Mouse (Mus musculus) embryonic stem cell, embryonic (primary cell): ENCODE measurements around the gene Gpr27.

Experiments
- CTCF ChIA-PET, 4 experiments: fragments of 300-600 bp in 2 of 4; fragments of 350-600 bp in 2 of 4; sonication (Branson Sonifier 250); formaldehyde crosslinking; loops; one replicate each; lab custom pipeline; 2022; ENCODE audit warnings: inconsistent platforms in 2 of 4; lab: Charles Lee
- POLR2A ChIA-PET, 4 experiments: fragments of 300-600 bp in 2 of 4; fragments of 350-600 bp in 2 of 4; sonication (Branson Sonifier 250); formaldehyde crosslinking; loops; one replicate each; lab custom pipeline; 2022; ENCODE audit warnings: antibody characterized with exemption in 4 of 4, inconsistent platforms in 1 of 4; lab: Charles Lee

Gpr27 gene

DNA sequence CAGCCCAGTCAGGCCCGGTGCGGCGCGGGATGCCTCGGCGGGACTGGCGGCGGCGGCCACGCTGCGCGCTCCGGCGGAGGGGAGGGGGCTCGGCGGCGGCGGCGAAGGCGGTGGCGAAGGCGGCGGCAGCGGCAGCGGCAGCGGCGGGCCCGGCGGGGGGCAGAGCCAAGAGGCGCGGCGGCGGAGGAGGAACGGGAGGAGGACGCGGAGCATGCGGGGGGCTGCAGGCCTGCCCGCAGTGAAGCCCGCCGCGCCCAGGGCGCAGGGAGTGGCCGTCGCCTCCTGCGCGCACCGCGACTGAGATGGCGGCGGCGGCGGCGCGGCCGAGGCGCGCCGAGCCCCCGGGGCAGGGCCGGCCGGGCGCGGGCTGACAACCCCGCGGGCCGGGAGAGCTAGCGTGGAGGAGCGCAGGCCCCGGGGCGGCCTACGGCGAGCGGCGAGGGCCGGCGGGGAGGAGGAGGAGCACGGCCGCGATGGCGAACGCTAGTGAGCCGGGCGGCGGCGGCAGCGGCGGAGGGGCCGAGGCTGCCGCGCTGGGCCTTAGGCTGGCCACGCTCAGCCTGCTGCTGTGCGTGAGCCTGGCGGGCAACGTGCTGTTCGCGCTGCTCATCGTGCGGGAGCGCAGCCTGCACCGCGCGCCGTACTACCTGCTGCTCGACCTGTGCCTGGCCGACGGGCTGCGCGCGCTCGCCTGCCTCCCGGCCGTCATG is at the start of gene Gpr27:
Gene Gpr27 (plus strand): TSS at position 474 of the 710 bp plus-strand sequence.
- POLR2A ChIA-PET: interaction anchor here in 2 of 4 experiments (0.5 to 1.0 kb wide), 3 partner anchors 23 to 1141 kb away, joined by 3 to 4 read pairs (median 3); partner anchors contain the start of gene Ppp4r2 (in 1 of the 2)
- CTCF ChIA-PET: interaction anchor here in 2 of 4 experiments (0.5 to 0.7 kb wide), 2 partner anchors 8 to 26 kb away, joined by 3 read pairs; partner anchors contain the start of genes Eif4e3 (in 1 of the 2) and Gm20696 (in 1 of the 2)

DNA sequence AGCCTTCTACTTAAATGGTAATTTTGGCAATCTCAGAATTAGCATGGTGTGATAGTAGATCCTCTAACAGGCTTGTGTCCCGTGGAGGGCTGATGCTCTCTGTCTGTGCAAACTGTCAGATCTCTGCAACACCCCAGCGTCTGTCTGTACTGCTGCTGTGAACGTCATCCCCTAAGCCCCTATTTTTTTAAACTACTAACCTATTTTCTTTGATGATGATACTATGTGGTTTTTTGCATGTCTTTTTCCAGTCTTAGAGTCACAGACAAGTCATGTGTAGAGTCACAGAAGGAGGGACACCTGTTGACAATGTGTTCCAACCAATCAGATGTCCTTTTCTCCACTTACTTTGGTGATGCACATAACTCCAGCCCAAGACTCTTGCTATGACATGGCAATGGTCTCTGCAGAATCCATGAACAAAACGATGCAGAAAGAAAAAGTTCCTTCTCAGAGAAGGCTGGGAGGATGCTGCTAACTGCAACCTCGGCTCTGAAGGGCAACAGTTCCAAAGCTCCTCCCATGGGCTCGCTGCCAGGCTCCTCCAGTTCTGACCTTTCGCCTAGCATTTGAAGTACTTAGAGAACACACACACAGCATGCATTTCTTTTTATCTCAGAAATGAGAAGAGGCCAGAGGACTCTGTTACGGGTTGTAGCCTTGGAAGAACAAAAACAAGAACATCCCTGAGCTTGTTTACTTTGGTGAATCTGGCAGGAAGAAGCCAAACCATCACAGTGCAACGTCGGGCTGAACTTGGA is 48.9 kb upstream of the Gpr27 start:
- ChIA-PET CTCF (interaction anchor here in 1 of 4 experiments (0.8 kb wide), 1 partner anchor 20 kb away, joined by 4 read pairs; no protein-coding TSS in a partner anchor), POLR2A (no interaction called here)

DNA sequence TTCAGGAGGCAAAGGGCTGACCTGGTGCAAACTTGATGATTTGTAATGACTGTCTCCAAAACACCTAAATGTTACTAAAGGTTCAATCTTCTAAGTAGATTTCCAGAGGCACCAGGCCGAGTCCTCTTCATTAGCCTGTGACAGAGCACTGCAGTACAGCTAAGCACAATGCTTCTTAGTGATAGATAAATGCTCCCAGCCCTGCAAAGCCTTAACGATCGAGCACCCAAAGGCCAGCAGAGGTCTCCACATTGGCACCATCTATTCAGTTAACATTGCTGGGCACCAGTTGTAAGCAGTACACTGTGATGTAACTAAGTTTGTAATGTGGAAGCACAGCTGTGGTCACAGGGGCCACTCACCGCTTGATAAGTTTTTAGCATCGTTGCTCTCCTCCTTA is 48.1 kb upstream of the Gpr27 start:
- CTCF ChIA-PET: interaction anchor here in 1 of 4 experiments (0.8 kb wide), 1 partner anchor 21 kb away, joined by 4 read pairs; no protein-coding TSS in a partner anchor
- POLR2A ChIA-PET: no interaction called here

DNA sequence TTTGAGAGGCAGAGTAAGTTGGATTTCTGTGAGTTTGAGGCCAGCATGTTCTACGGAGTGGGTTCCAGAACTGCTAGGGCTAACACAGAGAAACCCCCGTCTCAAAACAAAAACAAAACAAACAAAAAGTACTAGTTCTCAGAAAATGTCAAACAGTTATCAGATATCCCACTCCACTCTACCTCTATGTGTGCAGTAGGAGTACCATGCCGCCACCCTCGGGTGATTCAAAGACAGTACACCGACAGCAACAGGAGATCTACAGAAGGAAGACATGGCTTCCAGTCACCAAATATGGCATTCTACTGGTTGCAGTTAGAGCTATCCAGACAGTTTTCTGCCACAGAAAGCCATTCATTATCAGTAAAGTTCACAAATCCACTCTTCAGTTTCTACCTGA is 47.6 kb upstream of the Gpr27 start:
- ChIA-PET CTCF (no interaction called here), POLR2A (no interaction called here)

DNA sequence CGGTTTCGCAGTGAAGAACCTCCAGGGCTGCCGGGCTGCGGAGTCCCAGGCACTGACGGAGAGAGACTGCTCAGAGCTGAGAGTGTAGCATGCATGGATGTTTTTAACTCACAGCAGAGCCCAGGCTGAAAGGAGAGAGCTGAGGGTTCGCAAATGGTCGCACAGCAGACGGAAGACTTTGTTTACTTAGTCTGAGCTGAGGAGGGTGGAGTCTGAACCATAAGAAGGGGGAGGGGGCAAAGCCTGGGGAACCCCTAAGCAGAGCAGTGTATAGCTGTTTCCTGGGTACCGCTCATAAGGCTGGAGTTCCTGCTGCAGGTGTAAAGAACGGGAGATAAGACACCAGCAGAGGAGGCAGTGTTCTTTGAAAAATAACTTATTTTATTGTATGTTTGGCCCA is 46.1 kb upstream of the Gpr27 start:
- ChIA-PET CTCF (interaction anchor here in 1 of 4 experiments (0.6 kb wide), 1 partner anchor 1063 kb away, joined by 3 read pairs; no protein-coding TSS in a partner anchor), POLR2A (interaction anchor here in 1 of 4 experiments (0.6 kb wide), 1 partner anchor 609 kb away, joined by 4 read pairs; no protein-coding TSS in a partner anchor)

DNA sequence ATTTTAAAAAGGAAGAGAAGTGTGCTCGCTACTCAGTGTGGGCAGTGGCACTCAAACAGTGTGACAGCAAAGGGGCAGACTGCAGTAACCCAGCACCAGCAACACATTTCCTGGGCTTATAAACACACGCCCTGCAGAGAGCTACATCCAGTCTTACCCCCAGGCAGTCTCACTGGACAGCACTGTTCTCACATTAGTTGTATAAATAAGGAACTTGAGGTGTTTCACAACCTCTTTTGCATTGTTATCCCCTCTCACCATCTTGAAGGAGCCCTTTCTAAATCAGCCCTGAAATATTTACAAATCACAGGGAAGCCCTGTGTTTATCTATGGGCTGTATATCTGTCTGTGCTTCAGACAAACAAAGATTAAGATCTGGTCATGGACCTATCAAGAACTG is 43.2 kb upstream of the Gpr27 start:
- ChIA-PET CTCF (no interaction called here), POLR2A (no interaction called here)

DNA sequence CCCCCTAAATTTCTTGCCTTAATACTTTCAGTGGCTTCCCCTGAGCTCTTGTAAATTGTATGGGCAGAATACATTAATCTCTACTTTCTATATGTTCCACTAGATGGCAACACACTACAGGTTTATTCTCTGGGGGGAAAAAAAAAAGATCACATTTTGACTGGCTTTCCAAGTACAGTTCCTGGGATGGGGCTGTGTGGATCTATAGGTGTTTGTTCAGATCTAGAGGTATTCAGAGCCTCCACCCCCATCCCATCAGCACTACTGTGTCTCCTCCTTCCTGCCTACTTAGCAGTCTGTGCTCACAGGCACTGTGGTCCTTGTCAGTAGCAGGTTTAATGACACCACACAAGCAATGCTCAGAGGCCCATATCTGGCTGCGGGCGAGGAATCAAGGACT is 40.1 kb upstream of the Gpr27 start:
- ChIA-PET POLR2A (interaction anchor here in 1 of 4 experiments (0.6 kb wide), 1 partner anchor 25 kb away, joined by 3 read pairs; no protein-coding TSS in a partner anchor), CTCF (interaction anchor here (0.5 to 1.2 kb wide), 10 partner anchors 11 to 1150 kb away, joined by 3 to 7 read pairs (median 3); no protein-coding TSS in a partner anchor)

DNA sequence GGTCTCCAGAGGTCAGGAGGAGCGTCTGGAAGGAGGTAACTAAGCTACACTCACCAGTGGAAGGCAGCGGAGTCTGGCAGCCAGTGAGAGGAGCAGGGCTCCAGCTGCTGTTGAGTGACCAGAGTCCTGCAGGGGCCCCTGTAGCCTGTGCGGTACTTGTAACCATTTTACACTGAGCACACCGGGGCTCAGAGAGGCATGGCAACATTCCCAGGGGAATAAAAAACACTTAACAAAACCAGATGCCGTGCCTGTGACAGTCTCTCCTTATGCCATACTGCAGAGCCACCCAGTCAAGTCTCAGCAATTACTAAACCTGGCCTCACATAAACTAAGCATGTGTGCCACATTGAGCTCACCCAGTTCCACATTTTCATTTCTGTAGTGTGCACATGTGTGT is 38.1 kb upstream of the Gpr27 start:
- ChIA-PET POLR2A (interaction anchor here in 1 of 4 experiments (0.6 kb wide), 1 partner anchor 984 kb away, joined by 3 read pairs; no protein-coding TSS in a partner anchor), CTCF (interaction anchor here in 1 of 4 experiments (1.0 kb wide), 1 partner anchor 30 kb away, joined by 3 read pairs; no protein-coding TSS in a partner anchor)

DNA sequence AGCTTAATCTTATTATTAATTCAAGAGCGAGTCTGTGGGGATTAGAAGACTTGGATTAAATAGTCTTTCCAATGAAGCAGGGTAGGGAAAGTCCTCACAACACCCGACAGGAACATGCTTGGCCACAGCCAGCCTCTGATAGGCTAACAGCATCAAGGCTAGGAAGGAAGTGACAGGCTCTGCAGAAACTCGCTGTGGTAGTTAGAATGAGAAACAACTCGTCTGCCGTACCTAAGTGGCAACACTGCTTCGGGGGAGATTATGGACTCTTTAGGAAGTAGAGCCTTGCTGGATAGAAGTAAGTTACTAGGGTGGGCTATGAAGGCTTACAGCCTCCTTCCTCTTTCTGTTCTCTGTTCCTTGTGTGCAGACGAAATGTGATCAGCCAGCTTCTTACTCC is 37.0 kb upstream of the Gpr27 start:
- ChIA-PET CTCF (interaction anchor here in 2 of 4 experiments (0.7 to 1.0 kb wide), 2 partner anchors 29 to 117 kb away, joined by 3 read pairs; no protein-coding TSS in a partner anchor), POLR2A (no interaction called here)

DNA sequence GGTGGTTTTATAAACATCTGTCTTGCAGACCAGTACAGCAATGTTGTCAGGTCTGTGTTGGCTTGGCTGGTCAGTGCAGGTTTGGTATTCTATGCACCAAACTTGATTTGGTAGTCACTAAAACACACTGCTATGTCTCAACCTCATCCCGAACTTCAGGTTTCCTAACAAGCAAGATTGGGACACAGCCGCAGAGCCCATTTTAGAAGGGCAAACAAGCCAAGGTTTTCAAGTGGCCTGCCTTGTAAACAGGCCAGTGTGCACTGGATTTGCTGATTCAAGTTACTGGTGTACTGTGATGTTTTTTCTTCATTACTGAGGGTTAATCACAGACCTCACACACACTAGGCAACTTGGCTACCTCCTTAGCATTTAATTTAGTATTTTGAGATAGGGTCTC is 36.4 kb upstream of the Gpr27 start:
- CTCF ChIA-PET: no interaction called here
- POLR2A ChIA-PET: no interaction called here

DNA sequence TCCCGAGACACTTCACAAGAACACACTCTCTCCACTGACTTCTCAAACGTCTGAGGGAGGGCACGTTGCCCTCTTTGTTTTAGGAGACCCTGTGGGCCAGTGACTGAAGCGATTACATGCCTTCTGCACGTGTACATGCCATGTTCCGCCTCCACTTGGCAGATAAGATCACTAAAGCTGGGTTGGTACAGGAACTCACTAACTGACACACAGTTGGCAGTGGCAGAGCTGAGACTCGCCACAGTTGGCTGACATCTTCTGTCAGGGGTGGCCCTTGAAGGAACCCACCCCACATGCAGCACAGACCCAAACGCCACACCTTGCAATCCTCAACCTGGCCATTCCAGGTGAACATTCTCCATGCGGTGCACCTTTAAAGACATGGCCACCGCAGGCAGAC is 33.9 kb upstream of the Gpr27 start:
- ChIA-PET CTCF (interaction anchor here in 1 of 4 experiments (0.6 kb wide), 1 partner anchor 22 kb away, joined by 3 read pairs; no protein-coding TSS in a partner anchor), POLR2A (no interaction called here)

DNA sequence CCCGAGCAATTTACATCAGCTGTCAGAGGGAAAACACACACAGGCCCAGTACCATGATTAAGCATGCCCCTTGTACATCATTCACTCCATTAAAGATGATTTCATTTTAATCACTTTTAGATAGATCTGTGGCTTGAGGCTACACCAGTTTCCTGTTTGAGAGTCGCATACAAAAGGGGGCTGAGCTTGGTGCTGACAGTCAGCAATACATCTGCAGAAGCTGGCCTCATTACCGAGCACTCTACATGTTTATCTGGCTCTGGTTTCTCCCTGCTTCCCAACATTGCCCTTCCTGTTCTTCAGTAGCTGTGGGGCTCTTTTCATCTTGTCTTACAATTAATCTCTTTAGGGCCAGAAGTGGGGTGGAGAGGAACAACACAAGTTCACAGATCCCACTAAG is 32.0 kb upstream of the Gpr27 start:
- ChIA-PET POLR2A (no interaction called here), CTCF (no interaction called here)

DNA sequence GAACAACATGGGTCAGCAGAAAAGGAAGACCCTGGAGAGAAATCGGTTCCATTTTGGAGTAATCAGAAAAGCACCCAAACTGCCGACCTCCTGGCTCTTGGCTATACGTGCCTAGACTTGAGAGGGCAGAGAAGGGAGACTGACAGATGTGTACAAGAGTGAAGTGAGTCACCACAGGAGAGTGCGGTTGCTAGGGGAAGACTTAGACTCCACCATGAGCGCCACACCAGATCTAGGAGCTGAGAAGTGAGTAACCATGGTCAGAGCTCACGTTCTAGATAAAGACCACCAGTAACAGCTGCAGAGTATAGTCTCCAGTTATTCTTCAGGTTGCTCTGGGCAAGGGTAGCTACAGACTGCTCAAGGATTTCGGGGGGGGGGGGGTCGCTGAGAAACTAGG is 29.2 kb upstream of the Gpr27 start:
- ChIA-PET CTCF (interaction anchor here in 3 of 4 experiments (0.6 to 0.7 kb wide), 5 partner anchors 11 to 622 kb away, joined by 3 to 12 read pairs (median 6); no protein-coding TSS in a partner anchor), POLR2A (interaction anchor here in 2 of 4 experiments (0.6 to 0.7 kb wide), 2 partner anchors 213 to 377 kb away, joined by 3 read pairs; no protein-coding TSS in a partner anchor)

DNA sequence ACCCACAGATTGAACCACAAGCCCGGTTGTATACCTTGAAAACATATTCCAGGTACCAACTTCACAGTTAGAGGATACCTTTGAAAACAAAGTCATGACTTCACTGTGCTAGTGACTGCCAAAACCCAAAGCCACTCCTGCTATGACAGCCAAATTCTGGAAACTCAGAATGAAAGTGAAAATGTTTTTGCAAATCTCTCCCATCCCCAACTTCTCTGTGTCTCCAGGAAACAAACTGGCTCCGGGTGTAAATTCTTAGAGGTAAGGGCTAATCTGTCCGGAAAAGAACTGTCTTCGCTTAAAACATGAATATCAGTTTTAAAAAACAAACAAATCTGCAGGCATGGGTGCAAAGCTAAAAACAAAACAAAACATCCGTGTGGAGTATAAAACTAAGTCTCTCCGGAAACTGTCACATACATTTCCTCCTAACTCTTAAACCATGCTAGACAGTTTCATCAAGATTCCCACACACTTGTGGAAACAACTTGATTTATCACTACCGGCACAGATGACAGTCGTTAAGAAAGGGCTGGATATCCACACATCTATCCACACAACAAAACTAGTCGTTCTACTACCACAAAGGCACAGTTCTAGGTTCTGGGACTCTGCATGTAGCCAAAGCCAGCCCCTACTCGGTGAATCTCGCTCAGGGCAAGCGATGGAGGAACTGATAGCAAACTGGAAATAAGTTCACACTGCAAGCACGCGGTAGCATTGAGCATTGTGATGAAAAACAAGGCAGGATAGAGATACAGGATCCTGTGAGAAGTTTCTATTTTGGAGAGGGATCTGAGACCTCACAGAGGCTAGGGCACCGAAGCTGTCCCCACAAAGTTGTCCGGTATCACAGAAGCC is 26.8 kb upstream of the Gpr27 start:
- POLR2A ChIA-PET: interaction anchor here in 2 of 4 experiments (0.6 to 1.1 kb wide), 2 partner anchors 19 to 152 kb away, joined by 3 read pairs; no protein-coding TSS in a partner anchor
- CTCF ChIA-PET: interaction anchor here in 2 of 4 experiments (1.5 to 1.6 kb wide), 2 partner anchors 19 kb away, joined by 4 to 5 read pairs; no protein-coding TSS in a partner anchor

DNA sequence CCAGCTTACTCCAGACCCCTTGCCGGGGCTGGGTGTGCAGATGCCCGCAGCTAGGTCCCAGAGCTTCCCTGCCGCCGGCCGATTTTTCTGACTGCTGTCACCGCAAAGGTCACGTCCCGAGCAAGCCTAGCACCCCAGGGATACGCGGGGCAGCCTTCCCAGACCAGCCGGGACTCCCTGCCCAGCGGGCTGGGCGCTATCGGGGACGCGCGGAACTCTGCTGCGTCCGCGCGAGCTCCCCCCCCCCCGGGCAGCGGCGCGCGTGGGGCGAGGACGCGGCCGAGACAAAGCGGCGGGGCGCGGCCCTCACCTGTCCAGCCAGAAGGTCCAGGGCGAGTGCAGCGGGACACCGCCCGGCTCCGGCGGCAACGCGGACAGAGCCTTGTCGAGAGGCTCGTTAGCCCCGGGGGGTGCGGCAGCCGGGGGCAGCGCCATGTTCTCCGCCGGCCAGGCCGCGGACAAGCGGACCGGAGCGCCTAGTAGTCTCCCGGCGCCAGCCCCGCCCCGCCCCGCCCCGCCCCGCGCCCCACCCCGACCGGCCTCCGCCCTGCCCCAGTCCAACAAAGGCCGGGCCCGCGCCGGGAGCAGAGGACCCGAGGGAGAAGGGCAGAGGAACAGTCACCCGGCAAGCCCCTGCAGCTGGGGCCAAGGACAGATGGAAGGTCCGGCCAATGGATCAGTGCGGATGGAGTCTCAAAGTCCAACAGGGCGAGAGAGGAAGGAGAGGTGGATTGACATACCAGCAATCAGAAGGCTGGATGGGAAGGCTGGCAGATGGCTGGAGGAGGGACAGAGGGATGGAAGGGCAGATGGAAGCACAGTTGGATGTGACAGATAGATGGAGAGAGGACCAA is 25.9 kb upstream of the Gpr27 start, which contains the start of the genes Eif4e3 and Gm20696:
Gene Eif4e3 (minus strand): TSS at position 454 of the 854 bp plus-strand sequence.
Gene Gm20696 (minus strand): TSS at position 480 of the 854 bp plus-strand sequence.
- ChIA-PET CTCF (interaction anchor here in 3 of 4 experiments (0.6 to 1.6 kb wide), 5 partner anchors 18 to 313 kb away, joined by 3 to 5 read pairs (median 3); partner anchors contain the start of gene Gpr27 (in 1 of the 3)), POLR2A (interaction anchor here in 2 of 4 experiments (0.6 to 1.1 kb wide), 3 partner anchors 18 to 151 kb away, joined by 3 read pairs; no protein-coding TSS in a partner anchor)

DNA sequence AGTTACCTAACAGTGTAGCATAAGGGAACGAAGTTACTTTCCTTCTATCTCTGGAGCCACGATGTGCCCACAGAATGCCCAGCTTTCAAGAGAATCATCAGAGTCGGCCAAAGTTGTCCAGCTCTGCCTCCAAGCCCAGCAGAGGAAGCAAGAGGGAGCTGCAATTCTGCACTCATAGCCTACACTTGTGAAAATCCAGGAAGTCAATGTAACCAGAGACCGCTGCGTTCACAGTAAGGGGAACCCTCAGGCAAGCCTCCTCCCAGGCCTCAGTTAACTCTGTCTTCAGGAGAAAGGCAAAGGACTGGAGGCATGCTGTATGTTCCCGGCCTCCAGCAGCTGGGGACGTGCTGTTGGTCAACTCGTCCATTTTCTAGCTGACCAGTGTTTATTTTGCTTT is 25.2 kb upstream of the Gpr27 start:
- CTCF ChIA-PET: interaction anchor here in 3 of 4 experiments (0.6 to 1.6 kb wide), 5 partner anchors 18 to 313 kb away, joined by 3 to 5 read pairs (median 3); partner anchors contain the start of gene Gpr27 (in 1 of the 3)
- POLR2A ChIA-PET: interaction anchor here in 2 of 4 experiments (0.5 to 1.0 kb wide), 3 partner anchors 13 to 612 kb away, joined by 3 read pairs; no protein-coding TSS in a partner anchor
